Mouse (Mus musculus) E14TG2a.4 (cell line): ENCODE results near the gene Drg2.

Experiments
- H3K27me3 ChIP-seq: 2 replicates; pipeline ENCODE4 v1.6.1; 2014; ENCODE audit warnings: low read length, control low read depth; ENCODE audit not compliant: insufficient read depth
- H3K36me3 ChIP-seq: 2 replicates; pipeline ENCODE4 v1.6.1; 2014; ENCODE audit warnings: low read length, control low read depth; ENCODE audit not compliant: insufficient read depth
- H3K4me1 ChIP-seq: replicated peaks from 2 replicates; pipeline ENCODE4 v1.6.1; 2014; ENCODE audit warnings: low read depth, low read length, control low read depth
- H3K4me3 ChIP-seq: replicated peaks from 2 replicates; pipeline ENCODE4 v1.5.1; 2014; ENCODE audit warnings: mild to moderate bottlenecking, low read length
- H3K9me3 ChIP-seq: 2 replicates; pipeline ENCODE4 v1.6.1; 2014; ENCODE audit warnings: low read length, control low read depth
- CTCF ChIP-seq: conservative IDR thresholded peaks from 2 replicates; pipeline ENCODE4 v1.5.1; 2014; ENCODE audit warnings: low read length
- NANOG ChIP-seq: IDR thresholded peaks from 2 replicates; pipeline ENCODE4 v1.6.1; 2014; ENCODE audit warnings: borderline replicate concordance, low read length, mixed read lengths
- POU5F1 ChIP-seq: IDR thresholded peaks from 2 replicates; pipeline ENCODE4 v1.6.1; 2014; ENCODE audit warnings: low read length, borderline replicate concordance

The Drg2 gene

GRCm38 (mm10) chr11:60442896-60443295 lies 11.5 kb upstream of the Drg2 start:
- no peaks in the 10 kb centered on the region for H3K9me3 ChIP-seq
- peaks cover 66% of the 10 kb centered on the region for H3K36me3 ChIP-seq
- TF ChIP-seq NANOG: no peak
- TF ChIP-seq CTCF: no peak
- TF ChIP-seq POU5F1: no peak
- no peaks in the 10 kb centered on the region for H3K27me3 ChIP-seq
- peaks cover 87% of the 10 kb centered on the region for H3K4me1 ChIP-seq
- no peak overlapping the region for H3K4me3 ChIP-seq

- Histone ChIP-seq H3K4me1 (peaks cover 82% of the 10 kb centered on the region), H3K36me3 (peaks cover 55% of the 10 kb centered on the region), H3K27me3 (no peaks in the 10 kb centered on the region), H3K4me3 (0 out of 2 replicates have a peak overlapping the region, but pooled peaks have one; percentile 4), H3K9me3 (no peaks in the 10 kb centered on the region)
- no peak for TF ChIP-seq NANOG
- TF ChIP-seq POU5F1: no peak
- no peak for TF ChIP-seq CTCF
Observed at GRCm38 (mm10) chr11:60444007-60444406, 10.4 kb upstream of the Drg2 start.

GRCm38 (mm10) chr11:60454745-60455087 lies 325 bp downstream of the Drg2 start:
- Histone ChIP-seq H3K4me3 (peak overlapping the region; percentile 94), H3K4me1 (peaks cover 22% of the 10 kb centered on the region), H3K27me3 (no peaks in the 10 kb centered on the region), H3K9me3 (no peaks in the 10 kb centered on the region), H3K36me3 (peaks cover 44% of the 10 kb centered on the region)
- TF ChIP-seq POU5F1 (no peak), CTCF (no peak), NANOG (no peak)

GRCm38 (mm10) chr11:60457973-60458372 lies 3.6 kb downstream of the Drg2 start:
- peaks cover 75% of the 10 kb centered on the region for H3K36me3 ChIP-seq
- H3K4me3 ChIP-seq: no peak overlapping the region
- H3K4me1 ChIP-seq: peaks cover 22% of the 10 kb centered on the region
- TF ChIP-seq POU5F1 (no peak), CTCF (no peak), NANOG (no peak)
- H3K9me3 ChIP-seq: no peaks in the 10 kb centered on the region
- no peaks in the 10 kb centered on the region for H3K27me3 ChIP-seq

- no peak for TF ChIP-seq NANOG
- peak; percentile 57 for TF ChIP-seq CTCF
- no peak for TF ChIP-seq POU5F1
- H3K4me1 ChIP-seq: peaks cover 25% of the 10 kb centered on the region
- H3K36me3 ChIP-seq: peaks cover 92% of the 10 kb centered on the region
Observed at GRCm38 (mm10) chr11:60465943-60466380, 11.6 kb downstream of the Drg2 start.

GRCm38 (mm10) chr11:60469039-60469438 lies 14.6 kb downstream of the Drg2 start, which contains the start of gene Myo15:
TSS of gene Myo15 (plus strand) at chr11:60469339.
- peaks cover 31% of the 10 kb centered on the region for H3K4me1 ChIP-seq
- H3K4me3 ChIP-seq: no peak within 1 kb of the TSS

More at GRCm38 (mm10) chr11:60465943-60466380, 11.6 kb downstream of the Drg2 start:
- H3K9me3 ChIP-seq: no peaks in the 10 kb centered on the region
- H3K27me3 ChIP-seq: no peaks in the 10 kb centered on the region
- no peak overlapping the region for H3K4me3 ChIP-seq

GRCm38 (mm10) chr11:60470743-60471142 lies 16.4 kb downstream of the Drg2 start:
- Histone ChIP-seq H3K36me3 (peaks cover 44% of the 10 kb centered on the region), H3K4me1 (peaks cover 30% of the 10 kb centered on the region), H3K9me3 (no peaks in the 10 kb centered on the region), H3K4me3 (no peak overlapping the region), H3K27me3 (peaks cover 5% of the 10 kb centered on the region; the same call in 1 of the 2 replicates)
- no peak for TF ChIP-seq CTCF
- TF ChIP-seq POU5F1: no peak
- TF ChIP-seq NANOG: no peak

More at GRCm38 (mm10) chr11:60469039-60469438, 14.6 kb downstream of the Drg2 start, which contains the start of gene Myo15:
- H3K36me3 ChIP-seq: peaks cover 61% of the 10 kb centered on the region
- no peaks in the 10 kb centered on the region for H3K27me3 ChIP-seq
- H3K9me3 ChIP-seq: no peaks in the 10 kb centered on the region
- no peak for TF ChIP-seq POU5F1
- TF ChIP-seq NANOG: no peak
- TF ChIP-seq CTCF: no peak

- Histone ChIP-seq H3K9me3 (no peaks in the 10 kb centered on the region), H3K27me3 (peaks cover 16% of the 10 kb centered on the region), H3K4me3 (no peak overlapping the region), H3K36me3 (peaks cover 6% of the 10 kb centered on the region), H3K4me1 (peaks cover 60% of the 10 kb centered on the region)
- TF ChIP-seq CTCF: peak; percentile 21
- TF ChIP-seq NANOG: no peak
Observed at GRCm38 (mm10) chr11:60474534-60474933, 20.1 kb downstream of the Drg2 start.
